Mouse (Mus musculus): ENCODE measurements at regions not wholly inside any gene's neighbourhood (a gene's known extent, or its start where the extent isn't known, plus 50 kb on each side); places are given as distances from the start of the nearest gene placed in this dataset.

GRCm38 (mm10) chr15:62079155-62080109 is 1156.6 kb upstream of the A1bg start:
- no peak overlapping the region for H3K9ac ChIP-seq (ENCODE audit: control insufficient read depth, low read depth, low read length, poor library complexity, severe bottlenecking)
- TF ChIP-seq GATA1 (IDR thresholded peaks at IDR 0.05; ENCODE audit: low read depth, low read length) (no peak), ETS1 (IDR thresholded peaks at IDR 0.05; ENCODE audit: low read depth, low read length) (peak; percentile 76; the same call in 1 of the 2 replicates), ZNF384 (IDR thresholded peaks at IDR 0.05; ENCODE audit: low read depth, low read length) (peak; percentile 68), HCFC1 (IDR thresholded peaks at IDR 0.05; ENCODE audit: low read depth, low read length) (no peak)

DNA sequence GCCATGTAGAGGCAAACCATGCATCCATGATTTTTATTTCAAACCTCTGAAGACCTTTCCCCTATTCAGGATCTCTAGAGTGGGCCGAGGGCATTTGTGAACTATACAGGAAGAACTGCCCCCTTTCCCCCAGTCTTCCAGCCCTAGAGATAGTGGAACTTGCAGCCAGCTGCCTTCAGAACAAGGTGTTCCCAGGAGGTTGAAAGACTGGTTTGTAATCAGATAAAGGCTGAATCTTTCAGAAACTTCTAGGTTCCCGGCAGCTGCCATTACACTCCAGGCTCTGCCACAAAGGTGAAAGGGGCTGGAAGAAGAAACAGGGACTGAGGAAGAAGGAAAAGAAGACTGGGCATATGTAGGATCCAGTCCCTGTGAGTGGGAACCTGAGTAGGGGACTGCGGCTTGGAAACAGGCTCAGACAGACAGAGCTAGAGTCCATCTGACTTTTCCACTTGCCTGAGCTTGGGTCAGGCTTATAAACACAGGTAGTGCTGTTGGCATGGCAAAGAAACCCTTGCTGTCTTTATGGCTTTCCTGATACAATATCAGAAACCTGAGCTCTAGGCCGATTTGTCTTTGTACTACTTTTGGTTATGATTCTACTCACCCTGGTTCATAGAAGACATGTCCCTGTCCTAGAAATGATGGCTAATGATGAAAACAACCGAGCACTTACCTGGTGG is 1153.9 kb upstream of the A1bg start:
- H3K9me3 ChIP-seq (replicated peaks; ENCODE audit: insufficient read depth, low read length): no peaks in the 10 kb centered on the region
- peaks cover 17 to 28% of the 10 kb centered on the region in 2 experiments for H3K4me1 ChIP-seq (ENCODE audit: control insufficient read depth in 1 of 2, insufficient read depth in 2 of 2, low read length in 2 of 2)
- DNase-seq (ENCODE audit: low read depth, low spot score): no peak

More at GRCm38 (mm10) chr15:62079155-62080109, 1156.6 kb upstream of the A1bg start:
- peak; percentile 74 for DNase-seq (ENCODE audit: low read depth, low spot score)
- peaks cover 3 to 10% of the 10 kb centered on the region in 2 experiments for H3K36me3 ChIP-seq (ENCODE audit: control insufficient read depth in 1 of 2, insufficient read depth in 2 of 2, low read length in 2 of 2)
- no peak overlapping the region for H3K27ac ChIP-seq (ENCODE audit: control insufficient read depth, low read depth, low read length)
- no peak overlapping the region for H3K4me3 ChIP-seq (ENCODE audit: control insufficient read depth in 1 of 2, insufficient read depth in 1 of 2, low read depth in 2 of 2, low read length in 2 of 2)
- H3K27me3 ChIP-seq (ENCODE audit: control insufficient read depth in 1 of 2, insufficient read depth in 2 of 2, low read length in 2 of 2): no peaks in the 10 kb centered on the region
- H3K4me1 ChIP-seq (ENCODE audit: control insufficient read depth in 1 of 2, insufficient read depth in 2 of 2, low read length in 2 of 2): peaks cover 6 to 11% of the 10 kb centered on the region in 2 experiments; a peak in 3 of 4 replicates
- peaks cover 26% of the 10 kb centered on the region for H3K79me2 ChIP-seq (ENCODE audit: control insufficient read depth, insufficient read depth, low read length, poor library complexity)
- H3K9me3 ChIP-seq (replicated peaks; ENCODE audit: insufficient read depth, low read length): no peaks in the 10 kb centered on the region

GRCm38 (mm10) chr15:62074735-62075134 is 1151.9 kb upstream of the A1bg start:
- DNase-seq (ENCODE audit: low read depth, low spot score): no peak
- H3K36me3 ChIP-seq (ENCODE audit: control insufficient read depth in 1 of 2, insufficient read depth in 2 of 2, low read length in 2 of 2): peaks cover 5 to 34% of the 10 kb centered on the region in 2 experiments
- H3K4me3 ChIP-seq (ENCODE audit: control insufficient read depth in 1 of 2, insufficient read depth in 1 of 2, low read depth in 2 of 2, low read length in 2 of 2): no peak overlapping the region
- H3K9me3 ChIP-seq (replicated peaks; ENCODE audit: insufficient read depth, low read length): no peaks in the 10 kb centered on the region
- H3K27ac ChIP-seq (ENCODE audit: control insufficient read depth, low read depth, low read length): no peak overlapping the region
- peaks cover 10% of the 10 kb centered on the region for H3K79me2 ChIP-seq (ENCODE audit: control insufficient read depth, insufficient read depth, low read length, poor library complexity)
- H3K27me3 ChIP-seq (ENCODE audit: control insufficient read depth in 1 of 2, insufficient read depth in 2 of 2, low read length in 2 of 2): no peaks in the 10 kb centered on the region
- H3K9ac ChIP-seq (ENCODE audit: control insufficient read depth, low read depth, low read length, poor library complexity, severe bottlenecking): no peak overlapping the region
- peaks cover 15 to 28% of the 10 kb centered on the region in 2 experiments for H3K4me1 ChIP-seq (ENCODE audit: control insufficient read depth in 1 of 2, insufficient read depth in 2 of 2, low read length in 2 of 2)
- TF ChIP-seq ZNF384 (IDR thresholded peaks at IDR 0.05; ENCODE audit: low read depth, low read length) (no peak), BHLHE40 (IDR thresholded peaks at IDR 0.05; ENCODE audit: borderline replicate concordance, low read depth, low read length) (no peak), RAD21 (IDR thresholded peaks at IDR 0.05; ENCODE audit: low read depth, low read length) (no peak), ELF1 (IDR thresholded peaks at IDR 0.05; ENCODE audit: low read depth, low read length) (no peak), POLR2AphosphoS2 (IDR thresholded peaks at IDR 0.05; ENCODE audit: low read length) (no peak), POLR2AphosphoS5 (IDR thresholded peaks at IDR 0.05; ENCODE audit: borderline replicate concordance, low read depth, low read length) (no peak), MAZ (IDR thresholded peaks at IDR 0.05; ENCODE audit: low read depth, low read length) (no peak), ZKSCAN1 (IDR thresholded peaks at IDR 0.05; ENCODE audit: low read depth, low read length) (no peak), JUND (IDR thresholded peaks at IDR 0.05; ENCODE audit: low read depth, low read length) (no peak), MYC (IDR thresholded peaks at IDR 0.05; ENCODE audit: low read depth, low read length) (no peak), NRF1 (IDR thresholded peaks at IDR 0.05; ENCODE audit: insufficient read depth, low read depth, low read length, poor library complexity, severe bottlenecking) (no peak), CTCF (IDR thresholded peaks at IDR 0.05 in 2 of 3, conservative IDR thresholded peaks at IDR 0.05 in 1 of 3; ENCODE audit: control insufficient read depth in 1 of 3, insufficient read depth in 1 of 3, low read depth in 2 of 3, low read length in 3 of 3, poor library complexity in 1 of 3, severe bottlenecking in 1 of 3) (no peak), MXI1 (IDR thresholded peaks at IDR 0.05; ENCODE audit: low read depth, low read length) (no peak), EP300 (IDR thresholded peaks at IDR 0.05; ENCODE audit: low read depth in 1 of 2, low read length in 2 of 2) (no peak), KAT2A (conservative IDR thresholded peaks at IDR 0.05; ENCODE audit: low read depth, low read length) (no peak)

More for the DNA sequence above, 1153.9 kb upstream of the A1bg start:
- H3K79me2 ChIP-seq (ENCODE audit: control insufficient read depth, insufficient read depth, low read length, poor library complexity): peaks cover 19% of the 10 kb centered on the region
- peaks cover 5 to 29% of the 10 kb centered on the region in 2 experiments for H3K36me3 ChIP-seq (ENCODE audit: control insufficient read depth in 1 of 2, insufficient read depth in 2 of 2, low read length in 2 of 2)
- H3K27ac ChIP-seq (ENCODE audit: control insufficient read depth, low read depth, low read length): no peak overlapping the region
- H3K4me3 ChIP-seq (ENCODE audit: control insufficient read depth in 1 of 2, insufficient read depth in 1 of 2, low read depth in 2 of 2, low read length in 2 of 2): no peak overlapping the region
- H3K27me3 ChIP-seq (ENCODE audit: control insufficient read depth in 1 of 2, insufficient read depth in 2 of 2, low read length in 2 of 2): no peaks in the 10 kb centered on the region
- TF ChIP-seq MYB (IDR thresholded peaks at IDR 0.05; ENCODE audit: low read depth, low read length): no peak
- no peak for TF ChIP-seq POLR2A (IDR thresholded peaks at IDR 0.05; ENCODE audit: control insufficient read depth in 1 of 2, insufficient read depth in 1 of 2, low read depth in 1 of 2, low read length in 2 of 2, poor library complexity in 1 of 2)
- TF ChIP-seq EP300 (IDR thresholded peaks at IDR 0.05; ENCODE audit: low read depth in 1 of 2, low read length in 2 of 2): no peak
- TF ChIP-seq HCFC1 (IDR thresholded peaks at IDR 0.05; ENCODE audit: low read depth, low read length): no peak
- no peak for TF ChIP-seq E2F4 (IDR thresholded peaks at IDR 0.05; ENCODE audit: borderline replicate concordance, low read depth, low read length)
- no peak for TF ChIP-seq CHD1 (IDR thresholded peaks at IDR 0.05; ENCODE audit: low read depth, low read length)
- TF ChIP-seq NELFE (IDR thresholded peaks at IDR 0.05; ENCODE audit: low read depth, low read length): no peak
- no peak for TF ChIP-seq MXI1 (IDR thresholded peaks at IDR 0.05; ENCODE audit: low read depth, low read length)
- TF ChIP-seq BHLHE40 (IDR thresholded peaks at IDR 0.05; ENCODE audit: borderline replicate concordance, low read depth, low read length): no peak
- TF ChIP-seq JUND (IDR thresholded peaks at IDR 0.05; ENCODE audit: low read depth, low read length): no peak
- no peak for TF ChIP-seq ELF1 (IDR thresholded peaks at IDR 0.05; ENCODE audit: low read depth, low read length)
- H3K9ac ChIP-seq (ENCODE audit: control insufficient read depth, low read depth, low read length, poor library complexity, severe bottlenecking): no peak overlapping the region
